Mouse (Mus musculus): ENCODE results near the gene Rnf17. TPM values are rescaled to one million over a fixed set of nuclear protein-coding genes. Genes with fewer than 3 reads are reported as not detected.

The Rnf17 gene
- polyA plus RNA-seq, 1 experiment from 2014 or later: 1.5 TPM

GRCm38 (mm10) chr14:56530788-56531187, 128.4 kb downstream of the Rnf17 start:
- no peak for ATAC-seq (ENCODE audit: low FRiP score, low read depth)
- H3K4me3 ChIP-seq: no peak overlapping the region
- WGBS: 87% methylated on average over 2 of the region's 2 CpGs

DNA sequence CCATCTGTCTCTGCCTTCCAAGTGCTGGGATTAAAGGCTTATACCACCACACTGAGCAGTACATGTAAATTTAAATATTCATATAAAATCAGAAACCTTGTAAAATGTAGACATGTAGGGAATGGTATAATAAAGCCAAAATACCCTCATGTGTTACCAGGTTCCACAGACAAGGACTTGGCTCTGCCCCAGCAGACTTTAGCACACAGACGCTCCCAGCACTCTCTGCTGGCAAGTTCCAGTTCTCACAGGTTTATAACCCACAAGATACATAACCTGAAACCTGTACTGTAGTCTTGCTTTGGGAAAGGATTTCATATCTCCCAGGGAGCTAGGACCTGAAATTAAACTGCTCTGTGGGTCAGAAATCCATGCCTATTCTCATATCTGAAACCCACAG, 142.6 kb downstream of the Rnf17 start:
- ATAC-seq (ENCODE audit: low FRiP score, low read depth): no peak
- no peak overlapping the region for H3K27ac ChIP-seq
- H3K27me3 ChIP-seq (replicated peaks): no peaks in the 10 kb centered on the region
- no peak overlapping the region for H3K9ac ChIP-seq
- no peak overlapping the region for H3K4me2 ChIP-seq (replicated peaks)
- no peaks in the 10 kb centered on the region for H3K9me3 ChIP-seq
- WGBS: 97% methylated on average over 1 of the region's 1 CpGs
- no peak overlapping the region for H3K4me3 ChIP-seq
- no peaks in the 10 kb centered on the region for H3K4me1 ChIP-seq
- H3K36me3 ChIP-seq: peaks cover 5% of the 10 kb centered on the region

More at GRCm38 (mm10) chr14:56530788-56531187, 128.4 kb downstream of the Rnf17 start:
- no peaks in the 10 kb centered on the region for H3K9me3 ChIP-seq
- H3K9ac ChIP-seq: no peak overlapping the region
- peaks cover 45% of the 10 kb centered on the region for H3K36me3 ChIP-seq
- H3K27ac ChIP-seq: no peak overlapping the region
- H3K4me1 ChIP-seq: no peaks in the 10 kb centered on the region
- no peaks in the 10 kb centered on the region for H3K27me3 ChIP-seq (replicated peaks)
- H3K4me2 ChIP-seq (replicated peaks): no peak overlapping the region

DNA sequence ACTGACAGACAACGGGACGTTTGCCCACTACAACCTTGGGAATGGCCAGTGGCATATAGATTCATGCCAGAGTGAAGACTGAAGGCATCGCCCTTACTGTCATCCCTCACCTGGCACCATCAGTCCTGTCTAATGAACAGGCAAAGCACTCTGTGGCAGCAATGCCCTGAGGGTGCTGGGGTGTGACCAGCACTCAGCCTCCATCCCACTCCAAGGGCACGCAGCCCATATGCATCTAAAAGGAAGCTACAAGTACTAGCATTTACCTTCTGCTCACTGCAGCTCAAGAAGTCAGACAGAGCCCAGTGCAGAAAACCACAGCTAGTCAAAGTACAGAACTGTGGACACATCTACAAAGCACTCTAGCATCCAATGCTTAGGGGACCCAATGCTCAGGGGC, 143.1 kb downstream of the Rnf17 start:
- no peak overlapping the region for H3K9ac ChIP-seq
- WGBS: 91% methylated on average over 4 of the region's 4 CpGs
- H3K36me3 ChIP-seq: peaks cover 5% of the 10 kb centered on the region
- H3K9me3 ChIP-seq: no peaks in the 10 kb centered on the region
- no peak overlapping the region for H3K4me2 ChIP-seq (replicated peaks)
- no peak overlapping the region for H3K27ac ChIP-seq
- ATAC-seq (ENCODE audit: low FRiP score, low read depth): no peak
- H3K4me3 ChIP-seq: no peak overlapping the region
- H3K4me1 ChIP-seq: no peaks in the 10 kb centered on the region
- H3K27me3 ChIP-seq (replicated peaks): no peaks in the 10 kb centered on the region

- Histone ChIP-seq H3K9me3 (no peaks in the 10 kb centered on the region), H3K4me3 (no peak overlapping the region), H3K27ac (no peak overlapping the region), H3K27me3 (replicated peaks) (no peaks in the 10 kb centered on the region), H3K4me2 (replicated peaks) (no peak overlapping the region), H3K36me3 (peaks cover 30% of the 10 kb centered on the region), H3K9ac (no peak overlapping the region), H3K4me1 (no peaks in the 10 kb centered on the region)
- no peak for ATAC-seq (ENCODE audit: low FRiP score, low read depth)
- 91% methylated on average over 4 of the region's 4 CpGs for WGBS
Observed at GRCm38 (mm10) chr14:56550960-56551359, 148.6 kb downstream of the Rnf17 start.

GRCm38 (mm10) chr14:56552924-56553323, 150.5 kb downstream of the Rnf17 start:
- Histone ChIP-seq H3K9me3 (no peaks in the 10 kb centered on the region), H3K9ac (no peak overlapping the region), H3K4me2 (replicated peaks) (no peak overlapping the region), H3K27me3 (replicated peaks) (no peaks in the 10 kb centered on the region), H3K36me3 (peaks cover 34% of the 10 kb centered on the region), H3K27ac (no peak overlapping the region), H3K4me3 (no peak overlapping the region), H3K4me1 (no peaks in the 10 kb centered on the region)
- WGBS: 93% methylated on average over 6 of the region's 6 CpGs
- ATAC-seq (ENCODE audit: low FRiP score, low read depth): no peak

DNA sequence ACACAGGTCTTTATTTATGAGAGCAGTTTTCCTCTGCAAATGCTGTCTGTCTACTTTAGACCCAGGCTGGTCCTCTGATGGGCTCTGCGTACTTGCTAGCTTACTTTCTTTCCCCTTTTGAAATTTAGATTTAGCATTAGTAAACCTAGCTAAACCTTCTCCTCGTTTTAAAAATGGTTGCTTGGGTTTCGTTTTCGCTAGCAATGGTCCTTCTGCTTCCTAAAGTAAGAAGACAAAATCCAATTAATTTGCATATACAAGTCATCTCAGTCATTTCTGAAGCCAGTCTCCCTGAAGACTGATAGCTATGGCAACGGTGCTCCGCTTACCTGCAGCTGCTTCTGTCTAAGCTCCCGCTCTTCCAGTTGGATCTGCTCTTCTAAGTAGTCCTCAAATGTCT, 150.9 kb downstream of the Rnf17 start:
- Histone ChIP-seq H3K27me3 (replicated peaks) (no peaks in the 10 kb centered on the region), H3K4me1 (no peaks in the 10 kb centered on the region), H3K4me3 (no peak overlapping the region), H3K9me3 (no peaks in the 10 kb centered on the region), H3K27ac (no peak overlapping the region), H3K9ac (no peak overlapping the region), H3K36me3 (peaks cover 35% of the 10 kb centered on the region), H3K4me2 (replicated peaks) (no peak overlapping the region)
- ATAC-seq (ENCODE audit: low FRiP score, low read depth): no peak
- 96% methylated on average over 7 of the region's 7 CpGs for WGBS

DNA sequence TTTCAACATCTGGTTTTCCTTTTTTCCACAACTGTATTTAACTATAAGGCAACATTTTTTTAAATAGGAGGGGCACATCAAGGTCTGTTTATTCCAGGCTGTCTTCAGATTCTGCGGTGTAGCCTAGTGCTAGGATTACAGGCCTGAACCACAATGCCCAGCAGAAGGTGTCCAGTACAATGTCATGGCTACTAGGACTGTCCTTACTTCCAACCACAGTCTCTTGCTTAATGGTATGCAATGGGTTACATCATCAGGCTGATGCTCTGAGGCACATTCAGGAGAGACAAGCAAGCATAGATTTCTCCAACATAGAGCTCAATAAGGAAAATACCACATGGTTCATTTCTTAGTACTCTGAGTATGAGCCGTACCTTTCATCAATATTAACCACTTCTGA, 152.3 kb downstream of the Rnf17 start:
- H3K4me2 ChIP-seq (replicated peaks): no peak overlapping the region
- no peak overlapping the region for H3K27ac ChIP-seq
- H3K4me3 ChIP-seq: no peak overlapping the region
- no peak for ATAC-seq (ENCODE audit: low FRiP score, low read depth)
- H3K27me3 ChIP-seq (replicated peaks): no peaks in the 10 kb centered on the region
- no peak overlapping the region for H3K9ac ChIP-seq
- peaks cover 32% of the 10 kb centered on the region for H3K36me3 ChIP-seq
- 92% methylated on average over 2 of the region's 2 CpGs for WGBS
- H3K4me1 ChIP-seq: no peaks in the 10 kb centered on the region
- H3K9me3 ChIP-seq: no peaks in the 10 kb centered on the region

DNA sequence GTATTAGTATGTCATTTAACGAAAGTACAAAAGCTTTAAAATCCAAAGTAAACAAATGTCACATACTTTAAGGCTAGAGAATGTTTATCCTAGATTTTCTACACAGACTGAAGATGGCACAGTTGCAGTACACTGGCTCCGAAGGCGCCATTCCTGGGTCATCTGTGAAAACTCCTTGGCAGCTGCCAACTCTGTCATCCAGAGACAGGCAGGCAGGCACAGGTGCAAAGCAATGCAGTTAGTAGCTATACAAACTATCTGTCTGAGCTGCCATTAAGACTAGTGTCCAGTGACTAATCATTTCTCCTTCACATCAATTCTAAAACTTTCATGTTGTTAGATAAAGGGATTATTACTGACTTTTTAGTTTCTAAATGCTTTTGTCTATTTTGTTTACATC, 156.8 kb downstream of the Rnf17 start:
- H3K4me1 ChIP-seq: no peaks in the 10 kb centered on the region
- H3K27me3 ChIP-seq (replicated peaks): no peaks in the 10 kb centered on the region
- H3K36me3 ChIP-seq: peaks cover 25% of the 10 kb centered on the region
- 93% methylated on average over 3 of the region's 3 CpGs for WGBS
- no peak overlapping the region for H3K4me3 ChIP-seq
- H3K4me2 ChIP-seq (replicated peaks): no peak overlapping the region
- H3K27ac ChIP-seq: no peak overlapping the region
- no peak overlapping the region for H3K9ac ChIP-seq
- ATAC-seq (ENCODE audit: low FRiP score, low read depth): no peak
- no peaks in the 10 kb centered on the region for H3K9me3 ChIP-seq

- no peak overlapping the region for H3K9ac ChIP-seq
- no peak overlapping the region for H3K4me2 ChIP-seq (replicated peaks)
- H3K36me3 ChIP-seq: peaks cover 13% of the 10 kb centered on the region
- H3K4me3 ChIP-seq: no peak overlapping the region
- H3K27ac ChIP-seq: no peak overlapping the region
- H3K9me3 ChIP-seq: no peaks in the 10 kb centered on the region
- H3K27me3 ChIP-seq (replicated peaks): no peaks in the 10 kb centered on the region
- WGBS: 86% methylated on average over 7 of the region's 7 CpGs
- no peak for ATAC-seq (ENCODE audit: low FRiP score, low read depth)
- peaks cover 7% of the 10 kb centered on the region for H3K4me1 ChIP-seq
Observed at GRCm38 (mm10) chr14:56567476-56567875, 165.1 kb downstream of the Rnf17 start.

- Histone ChIP-seq H3K27ac (no peak overlapping the region), H3K27me3 (replicated peaks) (no peaks in the 10 kb centered on the region), H3K4me2 (replicated peaks) (no peak overlapping the region), H3K9me3 (no peaks in the 10 kb centered on the region), H3K4me1 (peaks cover 7% of the 10 kb centered on the region), H3K4me3 (no peak overlapping the region), H3K9ac (no peak overlapping the region), H3K36me3 (0 out of 2 replicates have a peak, but pooled peaks cover under 1% of the 10 kb centered on the region)
- ATAC-seq (ENCODE audit: low FRiP score, low read depth): no peak
- WGBS: 89% methylated on average over 4 of the region's 4 CpGs
Observed at GRCm38 (mm10) chr14:56569041-56569440, 166.7 kb downstream of the Rnf17 start.

DNA sequence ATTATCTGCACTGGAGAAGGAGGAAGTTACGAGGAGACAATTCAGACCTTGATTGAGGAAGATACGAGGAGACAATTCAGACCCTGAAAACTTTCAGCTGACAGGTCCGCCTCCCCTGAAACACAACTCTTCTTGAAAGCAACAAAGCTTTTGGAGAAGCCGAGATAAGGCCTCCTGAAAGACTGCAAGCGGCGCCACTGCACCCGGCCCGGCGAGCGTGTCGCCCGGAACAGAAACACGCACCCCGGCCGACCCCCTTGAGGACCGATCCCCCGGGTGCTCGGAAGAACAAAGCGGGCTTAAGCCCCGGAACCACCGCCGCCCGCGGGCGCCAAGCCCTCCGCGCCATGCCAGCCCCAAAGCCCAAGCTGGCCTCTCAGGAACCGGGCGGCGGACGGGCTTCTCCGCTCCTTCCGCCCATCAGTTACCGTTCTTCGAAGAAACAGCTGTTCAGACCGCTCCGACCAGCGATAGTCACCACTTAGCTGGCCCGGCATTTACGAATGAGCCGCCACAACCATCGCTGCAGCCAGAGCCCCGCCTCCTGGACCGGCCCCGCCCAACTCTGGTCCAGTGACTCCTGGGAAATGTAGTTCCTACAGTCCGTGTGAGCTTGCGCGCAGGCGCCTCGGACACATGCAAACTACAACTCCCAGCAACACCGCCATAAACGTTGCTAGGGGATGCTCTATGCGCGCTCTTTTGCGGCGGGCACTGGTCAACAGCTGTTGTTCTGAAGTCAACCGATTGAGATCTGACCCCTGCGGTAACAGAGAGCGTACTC, 169.1 kb downstream of the Rnf17 start:
- H3K9ac ChIP-seq: peak overlapping the region; percentile 66
- no peaks in the 10 kb centered on the region for H3K36me3 ChIP-seq
- H3K27me3 ChIP-seq (replicated peaks): no peaks in the 10 kb centered on the region
- under 1% methylated on average over 59 of the region's 59 CpGs for WGBS
- H3K4me1 ChIP-seq: peaks cover 12% of the 10 kb centered on the region
- H3K4me2 ChIP-seq (replicated peaks): peak overlapping the region; percentile 75
- ATAC-seq (ENCODE audit: low FRiP score, low read depth): peak; percentile 98
- no peaks in the 10 kb centered on the region for H3K9me3 ChIP-seq
- H3K4me3 ChIP-seq: peak overlapping the region; percentile 80
- H3K27ac ChIP-seq: no peak overlapping the region

DNA sequence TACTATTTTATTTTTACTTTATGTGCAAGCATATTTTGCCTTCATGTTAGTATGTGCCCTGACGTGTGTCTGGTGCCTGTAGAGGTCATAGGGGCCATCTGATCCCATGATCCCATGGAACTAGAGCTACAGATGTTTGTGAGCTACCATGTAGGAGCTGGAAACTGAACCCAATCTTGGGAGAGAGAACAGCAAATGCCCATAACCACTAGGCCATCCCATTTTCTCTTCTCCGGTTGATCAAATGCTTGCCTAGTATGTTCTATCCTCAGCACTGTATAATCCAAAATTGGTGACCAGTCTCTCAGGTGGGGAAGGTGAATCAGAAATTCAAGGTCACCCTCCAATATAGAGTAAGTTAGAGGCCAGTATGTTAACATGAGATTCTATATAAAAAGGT, 170.2 kb downstream of the Rnf17 start:
- ATAC-seq (ENCODE audit: low FRiP score, low read depth): no peak
- Histone ChIP-seq H3K4me1 (peaks cover 12% of the 10 kb centered on the region), H3K9me3 (no peaks in the 10 kb centered on the region), H3K4me2 (replicated peaks) (peak overlapping the region; percentile 75), H3K4me3 (no peak overlapping the region), H3K9ac (no peak overlapping the region), H3K36me3 (no peaks in the 10 kb centered on the region), H3K27ac (no peak overlapping the region), H3K27me3 (replicated peaks) (no peaks in the 10 kb centered on the region)
- 76% methylated on average over 2 of the region's 2 CpGs for WGBS

All from neural tube, embryonic 12.5 days (tissue).